Mouse (Mus musculus) heart, embryonic 14.5 days (tissue): ENCODE data around the gene Fam213a. TPM values are rescaled to one million over a fixed set of nuclear protein-coding genes. Genes with fewer than 3 reads are reported as not detected.
A peak's percentile ranks its signal among the peaks of the same experiment; 100 is the strongest.

Experiments
- ATAC-seq: fragments of 200-750 bp; cut with Nextera tagmentation; 2 replicates; pipeline ENCODE4 v1.8.0; 2017; ENCODE audit warnings: low read depth, moderate TSS enrichment; ENCODE audit not compliant: insufficient number of reproducible peaks, insufficient read depth, low FRiP score
- H3K27ac ChIP-seq, 2 experiments: fragments of 200-500 bp in 1 of 2; fragments of 300-500 bp in 1 of 2; sonication (generic) in 1 of 2; replicated peaks in 1 of 2; 2 replicates each; pipeline ENCODE4 v1.5.1; 2012 to 2014; ENCODE audit warnings: low read depth in 2 of 2, low read length in 2 of 2, control low read depth in 1 of 2, mild to moderate bottlenecking in 1 of 2, mixed read lengths in 1 of 2; ENCODE audit not compliant: control insufficient read depth in 1 of 2, insufficient read depth in 1 of 2
- H3K27me3 ChIP-seq: fragments of 300-500 bp; sonication (generic); 2 replicates; pipeline ENCODE4 v1.6.1; 2014; ENCODE audit warnings: mild to moderate bottlenecking, low read length, control low read depth; ENCODE audit not compliant: control insufficient read depth, insufficient read depth
- H3K36me3 ChIP-seq: fragments of 300-500 bp; sonication (generic); 2 replicates; pipeline ENCODE4 v1.6.1; 2014; ENCODE audit warnings: mild to moderate bottlenecking, control low read depth, low read length, mixed read lengths; ENCODE audit not compliant: control insufficient read depth, insufficient read depth
- H3K4me1 ChIP-seq, 2 experiments: fragments of 200-500 bp in 1 of 2; fragments of 300-500 bp in 1 of 2; sonication (generic) in 1 of 2; 2 replicates each; pipeline ENCODE4 v1.6.1; 2012 to 2014; ENCODE audit warnings: low read length in 2 of 2, control low read depth in 1 of 2, mixed read lengths in 1 of 2; ENCODE audit not compliant: control insufficient read depth in 2 of 2, insufficient read depth in 2 of 2
- H3K4me2 ChIP-seq: fragments of 300-500 bp; sonication (generic); 2 replicates; pipeline ENCODE4 v1.6.1; 2014; ENCODE audit warnings: mild to moderate bottlenecking, low read length
- H3K4me3 ChIP-seq, 2 experiments: fragments of 200-500 bp in 1 of 2; fragments of 300-500 bp in 1 of 2; sonication (generic) in 1 of 2; 2 replicates each; pipeline ENCODE4 v1.5.1; 2012 to 2014; ENCODE audit warnings: low read length in 2 of 2, mild to moderate bottlenecking in 2 of 2, control low read depth in 1 of 2, low read depth in 1 of 2, moderate library complexity in 1 of 2; ENCODE audit not compliant: control insufficient read depth in 1 of 2, insufficient read depth in 1 of 2
- H3K9ac ChIP-seq: fragments of 300-500 bp; sonication (generic); 2 replicates; pipeline ENCODE4 v1.6.1; 2014; ENCODE audit warnings: mild to moderate bottlenecking, low read length
- H3K9me3 ChIP-seq: fragments of 300-500 bp; sonication (generic); 2 replicates; pipeline ENCODE4 v1.6.1; 2016; ENCODE audit warnings: low read length, control low read depth; ENCODE audit not compliant: control insufficient read depth
- WGBS: fragments of 180-500 bp; shearing (Covaris S2); extraction: QIAGEN DNeasy Blood & Tissue Kit; methylation state at CpG from one replicate; pipeline ENCODE4 v1.1.7; 2014; 5-methylcytosine and 5-hydroxymethylcytosine counted together
- polyA plus RNA-seq: library from polyadenylated mRNA; unstranded; fragments of >200 nt; fragmentation: Nextera tagmentation; extraction: Ambion mirVana; gene quantifications from 2 replicates; pipeline ENCODE4 v1.2.1, GENCODE M21; 2014

Fam213a gene
- polyA plus RNA-seq, 1 experiment from 2014 or later, result 46.7 TPM

GRCm38 (mm10) chr14:41030989-41031513, 17.5 kb upstream of the Fam213a start:
- Histone ChIP-seq H3K4me3 (no peak overlapping the region), H3K4me1 (no peaks in the 10 kb centered on the region), H3K36me3 (no peaks in the 10 kb centered on the region), H3K4me2 (no peak overlapping the region), H3K9me3 (no peaks in the 10 kb centered on the region), H3K27ac (no peak overlapping the region), H3K9ac (no peak overlapping the region), H3K27me3 (no peaks in the 10 kb centered on the region)
- ATAC-seq, result no peak
- WGBS, result 88% methylated on average over 6 of the region's 6 CpGs

- WGBS, result 71% methylated on average over 4 of the region's 4 CpGs
- no peaks in the 10 kb centered on the region for H3K36me3 ChIP-seq
- no peak overlapping the region for H3K4me2 ChIP-seq
- H3K4me3 ChIP-seq, result no peak overlapping the region
- no peak for ATAC-seq
- no peaks in the 10 kb centered on the region for H3K9me3 ChIP-seq
- H3K27me3 ChIP-seq, result no peaks in the 10 kb centered on the region
- no peak overlapping the region for H3K27ac ChIP-seq
- H3K4me1 ChIP-seq, result peaks cover 7 to 11% of the 10 kb centered on the region in 2 experiments
- H3K9ac ChIP-seq, result no peak overlapping the region
Observed at GRCm38 (mm10) chr14:41029303-41029702, 15.7 kb upstream of the Fam213a start.

- Histone ChIP-seq H3K9me3 (no peaks in the 10 kb centered on the region), H3K4me2 (no peak overlapping the region), H3K9ac (no peak overlapping the region), H3K27me3 (no peaks in the 10 kb centered on the region), H3K4me3 (no peak overlapping the region), H3K4me1 (peaks cover 7 to 11% of the 10 kb centered on the region in 2 experiments), H3K27ac (no peak overlapping the region), H3K36me3 (no peaks in the 10 kb centered on the region)
- ATAC-seq, result no peak
- WGBS, result 27% methylated on average over 7 of the region's 7 CpGs
Observed at GRCm38 (mm10) chr14:41025594-41026284, 12.2 kb upstream of the Fam213a start.

GRCm38 (mm10) chr14:41025087-41025486, 11.5 kb upstream of the Fam213a start:
- 93% methylated on average over 2 of the region's 2 CpGs for WGBS
- no peak overlapping the region for H3K4me2 ChIP-seq
- no peaks in the 10 kb centered on the region for H3K9me3 ChIP-seq
- no peak overlapping the region for H3K27ac ChIP-seq
- H3K4me1 ChIP-seq, result peaks cover 7 to 11% of the 10 kb centered on the region in 2 experiments
- H3K9ac ChIP-seq, result no peak overlapping the region
- no peaks in the 10 kb centered on the region for H3K27me3 ChIP-seq
- H3K4me3 ChIP-seq, result no peak overlapping the region
- no peaks in the 10 kb centered on the region for H3K36me3 ChIP-seq
- no peak for ATAC-seq

- no peak overlapping the region for H3K27ac ChIP-seq
- WGBS, result 92% methylated on average over 3 of the region's 3 CpGs
- no peaks in the 10 kb centered on the region for H3K36me3 ChIP-seq
- H3K9me3 ChIP-seq, result no peaks in the 10 kb centered on the region
- no peak overlapping the region for H3K4me3 ChIP-seq
- ATAC-seq, result no peak
- H3K4me2 ChIP-seq, result no peak overlapping the region
- peaks cover 13 to 23% of the 10 kb centered on the region in 2 experiments for H3K4me1 ChIP-seq
- no peaks in the 10 kb centered on the region for H3K27me3 ChIP-seq
- H3K9ac ChIP-seq, result no peak overlapping the region
Observed at GRCm38 (mm10) chr14:41021246-41021645, 7.7 kb upstream of the Fam213a start.

- peak overlapping the region; percentile 53 for H3K4me2 ChIP-seq
- no peak overlapping the region; a peak in 1 of 4 replicates for H3K4me3 ChIP-seq
- WGBS, result 2% methylated on average over 5 of the region's 5 CpGs
Observed at GRCm38 (mm10) chr14:41017460-41017859, 3.9 kb upstream of the Fam213a start.

GRCm38 (mm10) chr14:41014701-41015240, 1.2 kb upstream of the Fam213a start:
- no peaks in the 10 kb centered on the region for H3K9me3 ChIP-seq
- no peak overlapping the region for H3K4me2 ChIP-seq
- no peaks in the 10 kb centered on the region for H3K36me3 ChIP-seq
- H3K4me1 ChIP-seq, result peaks cover 13 to 24% of the 10 kb centered on the region in 2 experiments
- no peak for ATAC-seq
- H3K4me3 ChIP-seq, result no peak overlapping the region
- no peak overlapping the region for H3K27ac ChIP-seq
- WGBS, result 51% methylated on average over 5 of the region's 5 CpGs
- no peak overlapping the region for H3K9ac ChIP-seq
- H3K27me3 ChIP-seq, result no peaks in the 10 kb centered on the region

More at GRCm38 (mm10) chr14:41017460-41017859, 3.9 kb upstream of the Fam213a start:
- Histone ChIP-seq H3K9ac (0 out of 2 replicates have a peak overlapping the region, but pooled peaks have one; percentile 3), H3K27ac (peak overlapping the region; percentile 41 to 80), H3K27me3 (no peaks in the 10 kb centered on the region), H3K9me3 (no peaks in the 10 kb centered on the region), H3K4me1 (peaks cover 13 to 24% of the 10 kb centered on the region in 2 experiments), H3K36me3 (no peaks in the 10 kb centered on the region)
- no peak for ATAC-seq
